Mouse (Mus musculus) T-cell, adult 2 months (primary cell): ENCODE results near the gene Myh6.

ENCODE experiments used
- DNase-seq: peaks from one replicate; pipeline ENCODE4 v3.0.0; 2022; ENCODE audit warnings: low spot score

The Myh6 gene

DNA sequence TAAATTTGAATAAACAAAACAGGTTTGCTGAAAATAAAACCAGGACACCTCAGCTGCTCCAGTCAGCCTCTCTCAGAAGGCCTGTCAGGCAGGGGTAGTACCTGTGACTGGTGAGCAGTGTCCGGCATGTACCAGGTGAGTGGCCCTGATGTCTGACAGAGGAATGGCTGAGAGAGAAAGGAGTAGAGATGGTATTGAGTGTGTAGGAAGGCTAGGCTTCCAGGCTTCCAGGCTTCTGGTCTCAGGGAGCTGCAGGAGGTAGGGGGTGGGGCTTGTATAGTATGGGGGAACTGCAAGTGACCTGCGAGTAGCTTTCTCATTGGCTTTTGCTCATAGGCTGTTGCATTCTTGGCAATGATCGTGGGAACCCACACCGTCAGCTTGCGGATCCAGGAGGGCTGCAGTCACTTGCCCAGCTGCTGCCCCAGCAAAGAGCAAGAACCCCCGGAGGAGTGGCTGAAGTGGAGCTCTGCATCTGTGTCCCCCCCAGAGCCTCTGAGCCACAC is 34.0 kb downstream of the Myh6 start, which contains the start of gene Il25:
TSS of gene Il25 (plus strand) at position 51 of the 506 bp plus-strand sequence.
- DNase-seq, result no peak

DNA sequence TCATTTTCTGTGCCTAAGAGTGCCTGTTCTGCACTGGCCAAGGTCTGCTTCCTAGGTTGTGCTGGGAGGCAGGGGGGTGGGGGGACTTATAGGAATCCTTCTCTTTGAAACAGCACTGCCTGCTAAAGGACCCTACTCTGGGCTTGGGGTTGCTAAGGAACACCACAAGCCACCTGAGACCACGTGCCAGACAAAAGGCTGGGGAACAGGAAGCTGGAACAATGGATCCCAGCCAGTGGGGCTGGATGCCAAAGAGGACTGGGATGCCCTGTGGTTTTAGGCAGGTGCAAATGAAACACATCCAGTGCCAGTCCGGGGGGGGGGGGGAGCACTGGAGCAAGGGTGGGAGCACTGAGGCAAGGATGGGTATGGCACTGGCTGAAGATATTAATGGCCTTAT is 36.3 kb downstream of the Myh6 start:
- DNase-seq, result no peak

DNA sequence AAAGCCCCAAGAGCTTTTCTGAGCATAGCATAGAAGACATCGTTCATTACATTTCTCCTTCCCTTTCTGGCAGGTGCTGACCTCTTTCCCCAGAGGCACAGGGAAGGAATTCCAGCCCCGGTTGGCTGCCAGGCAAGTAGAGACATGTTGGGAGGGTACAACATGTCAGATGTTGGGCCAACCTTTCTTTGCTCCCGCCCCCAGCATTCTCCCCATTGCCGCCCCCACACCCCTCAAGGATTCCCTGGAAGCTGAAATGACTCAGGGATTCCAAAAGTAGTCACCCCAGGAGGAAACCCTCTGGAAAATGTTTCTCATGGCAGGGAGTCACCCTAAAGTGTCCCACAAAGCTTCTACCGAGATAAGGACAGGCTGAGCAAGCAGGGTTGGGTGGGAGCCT is 36.9 kb downstream of the Myh6 start:
- DNase-seq, result no peak

DNA sequence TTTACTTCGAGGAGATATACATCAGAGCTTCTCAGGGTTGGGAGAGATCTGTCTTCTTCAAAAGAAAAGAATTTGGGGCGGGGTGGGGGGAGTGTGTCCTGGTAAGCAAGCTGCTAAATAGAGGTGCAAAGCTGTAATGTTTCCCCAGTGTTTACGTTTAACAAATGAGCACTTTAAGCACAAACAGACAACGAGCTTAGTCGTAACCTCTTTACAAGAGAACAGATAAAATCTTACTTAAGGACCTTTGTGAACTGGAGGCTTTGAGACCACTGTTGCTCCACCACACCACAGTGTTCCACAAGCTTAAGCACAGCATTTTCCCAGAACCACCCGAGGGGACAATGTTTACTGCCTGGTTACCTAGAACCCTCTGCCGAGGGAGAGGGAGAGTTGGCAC is 39.4 kb downstream of the Myh6 start:
- DNase-seq, result no peak

DNA sequence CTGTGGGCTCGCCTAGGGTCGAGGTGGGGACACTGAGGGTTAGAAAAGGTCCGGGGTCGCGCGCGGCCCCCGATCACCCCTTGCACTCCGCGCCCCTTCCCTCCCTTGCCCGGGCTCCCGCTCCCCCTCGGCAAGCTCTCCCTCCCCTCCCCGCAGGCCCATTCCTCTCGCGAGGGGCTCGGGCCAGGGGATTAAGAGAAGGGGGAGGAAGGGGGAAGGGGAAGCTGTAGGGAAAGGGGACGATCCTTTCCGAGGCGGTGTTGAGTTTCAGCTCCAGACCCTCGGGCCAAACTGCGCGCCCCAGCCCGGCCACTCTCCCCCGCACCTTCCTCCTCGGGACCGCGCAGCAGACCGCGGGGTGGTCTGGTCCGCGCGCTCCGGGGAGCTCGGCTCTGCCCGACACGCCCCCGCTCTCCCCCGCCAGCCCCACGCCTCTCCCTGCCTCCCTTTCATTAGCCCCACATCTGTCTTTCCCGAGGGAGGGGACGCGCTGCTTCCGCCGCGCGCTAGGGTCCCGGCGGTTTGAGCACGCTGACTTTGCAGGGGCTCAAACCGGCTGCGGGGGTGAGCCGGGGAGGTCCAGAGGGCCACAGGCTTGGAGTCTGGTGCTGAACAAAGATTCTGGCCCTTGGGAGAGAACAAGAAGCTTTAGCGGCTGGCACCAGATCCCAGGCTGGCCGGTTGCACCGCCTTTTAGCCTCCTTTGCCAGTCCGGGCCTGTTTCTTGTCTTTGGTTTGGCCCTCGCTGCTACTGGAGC is 40.1 kb downstream of the Myh6 start:
- no peak for DNase-seq

DNA sequence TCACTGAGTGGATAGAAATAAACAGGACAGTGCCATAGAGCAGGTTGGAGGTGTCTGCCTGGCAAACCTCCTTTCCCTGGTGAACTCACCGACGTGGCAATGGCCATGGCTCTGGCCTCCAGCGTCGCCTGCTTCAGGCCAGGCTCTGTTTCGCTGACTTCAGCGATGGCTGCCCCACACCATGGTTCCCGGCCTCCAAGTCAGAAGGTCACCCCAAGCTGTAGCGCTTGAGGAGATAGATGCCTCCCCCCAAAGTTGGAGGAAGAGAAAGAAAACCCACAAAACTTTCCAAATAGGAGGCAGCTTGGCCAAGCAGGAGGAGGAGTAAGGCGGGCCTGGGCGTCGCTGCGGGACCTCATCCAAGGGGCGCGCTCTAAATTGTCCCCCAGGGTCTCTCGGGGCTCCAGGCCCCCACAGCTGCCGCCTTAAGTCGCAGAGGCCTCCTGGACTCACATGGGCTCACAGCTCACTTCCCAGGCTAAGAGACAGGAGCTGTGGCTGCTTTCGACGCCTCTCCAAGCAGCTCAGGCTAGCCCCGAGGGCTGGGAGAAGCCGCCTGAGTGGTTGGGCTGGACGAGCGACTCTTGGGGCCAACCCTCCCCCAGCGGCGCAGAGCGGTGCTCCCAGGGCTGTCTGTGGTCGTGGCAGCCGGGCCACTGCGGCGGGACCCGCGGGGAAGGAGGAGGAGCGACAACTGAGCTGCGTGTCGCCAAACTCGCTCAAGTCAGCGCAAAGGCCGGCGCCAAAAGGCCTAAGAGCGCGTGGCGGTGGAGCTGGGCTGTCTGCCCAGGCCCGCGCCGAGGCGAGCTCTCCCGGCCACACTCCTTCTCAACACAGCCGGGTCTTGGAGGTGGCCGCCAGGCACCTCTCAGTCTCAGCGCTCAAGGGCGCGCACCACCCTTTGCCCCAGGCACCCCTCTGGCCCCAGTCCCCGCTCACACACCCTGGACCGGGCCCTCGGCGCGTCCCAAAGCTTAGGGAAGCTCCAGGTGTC is 41.1 kb downstream of the Myh6 start, which contains the start of gene Efs:
TSS of gene Efs (minus strand) at position 778 of the 994 bp plus-strand sequence.
- DNase-seq, result no peak

DNA sequence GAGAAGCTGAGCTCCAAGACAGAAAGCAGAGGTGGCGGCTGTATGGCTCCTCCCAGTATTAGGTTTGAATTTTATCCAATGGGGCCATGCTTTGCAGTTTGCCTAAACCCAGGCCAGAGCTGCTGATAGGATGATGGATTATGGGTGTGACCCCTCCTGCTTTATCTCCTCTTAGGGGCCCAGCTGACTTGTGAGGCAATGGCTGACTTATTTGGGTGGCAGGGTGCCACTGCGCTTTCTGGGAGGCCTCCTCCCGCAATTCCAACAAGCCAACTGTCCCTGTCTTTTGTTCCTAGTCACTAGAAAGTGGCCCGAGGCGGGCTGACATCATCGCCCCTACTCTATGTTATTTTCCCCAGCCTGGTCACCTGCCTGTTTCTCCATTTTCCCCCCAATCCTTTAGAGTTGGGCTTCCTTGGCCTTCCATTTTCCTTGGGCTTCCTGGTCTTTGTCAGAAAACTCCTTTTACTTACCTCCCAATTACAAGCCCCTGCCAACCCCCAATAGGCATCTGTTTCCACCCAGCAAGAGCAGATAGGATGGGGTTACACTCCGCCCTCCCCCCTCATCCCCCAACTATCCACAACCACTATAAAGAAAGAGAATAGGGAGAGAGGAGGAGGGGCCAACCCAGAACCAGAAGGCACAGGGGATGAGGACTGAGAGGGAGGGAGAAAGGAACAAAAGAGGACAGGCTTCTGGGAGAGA is 41.9 kb downstream of the Myh6 start:
- no peak for DNase-seq

DNA sequence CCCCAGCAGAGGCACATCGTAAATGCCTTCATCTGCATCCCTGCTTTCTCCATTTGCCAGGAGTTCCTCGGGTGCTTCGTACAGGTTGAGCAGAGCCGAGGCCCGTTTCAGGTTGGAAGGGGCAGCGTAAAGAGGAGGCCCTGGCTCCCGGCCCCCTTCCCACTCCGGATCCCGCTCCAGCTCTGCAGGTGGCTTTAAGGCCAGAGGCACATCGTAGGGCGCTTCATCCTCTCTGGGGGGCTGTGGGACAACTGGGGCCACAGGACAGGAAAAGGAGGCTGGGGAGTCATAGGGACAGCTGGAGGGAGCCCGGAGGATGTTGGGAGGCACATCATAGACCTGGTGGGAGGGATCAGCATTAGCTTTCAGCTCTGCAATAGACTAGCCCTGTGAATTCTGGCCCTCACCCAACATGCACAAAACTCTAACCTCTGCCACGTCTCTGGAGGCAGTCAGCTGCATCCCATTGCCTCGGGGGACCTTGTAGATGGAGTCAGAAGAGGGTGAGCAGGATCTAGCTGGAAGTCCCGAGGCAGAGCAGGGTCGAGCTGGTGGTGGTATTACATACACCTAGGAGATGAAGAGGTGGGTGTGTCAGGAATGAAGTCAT is 46.5 kb downstream of the Myh6 start:
- no peak for DNase-seq

DNA sequence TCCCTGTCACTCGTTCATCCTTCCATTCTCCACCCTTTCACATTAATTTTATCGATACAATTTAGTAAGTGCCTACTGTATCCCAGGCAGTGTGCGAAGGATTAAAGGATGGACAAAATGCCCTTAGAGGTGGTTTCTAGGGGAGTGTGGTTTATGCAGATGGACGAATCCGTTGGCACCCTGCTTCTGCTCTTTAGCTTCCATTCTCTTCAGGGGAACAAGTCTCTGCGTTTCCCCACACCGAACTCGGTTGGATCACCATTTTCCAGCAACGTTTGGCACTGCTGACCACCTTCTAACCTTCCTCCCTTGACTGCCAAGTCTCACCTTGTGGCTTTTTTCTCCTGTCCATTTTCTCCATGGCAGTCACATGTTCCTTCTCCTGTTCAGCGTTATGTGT is 53.4 kb downstream of the Myh6 start:
- no peak for DNase-seq

DNA sequence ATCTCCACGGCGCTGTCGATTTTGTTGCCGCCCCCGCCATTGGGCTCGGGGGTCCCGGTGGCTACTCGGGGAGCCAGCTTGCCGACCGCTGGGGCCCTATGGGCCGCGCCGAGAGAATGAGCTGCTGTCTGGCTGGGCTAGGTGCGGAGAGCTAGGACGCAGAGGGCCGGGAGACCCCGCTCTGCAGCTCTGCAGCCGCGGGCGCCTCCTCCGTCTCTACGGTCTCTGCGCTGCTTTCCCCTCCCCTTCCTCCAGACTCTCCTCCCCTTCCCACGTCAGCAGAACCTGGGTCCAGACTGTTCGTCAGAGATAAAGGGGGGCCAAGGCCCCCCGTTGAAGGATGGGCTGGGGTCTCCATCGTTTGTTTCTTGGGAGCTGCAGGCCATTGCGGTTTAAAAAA is 53.8 kb downstream of the Myh6 start, which contains the start of gene Slc22a17:
TSS of gene Slc22a17 (minus strand) at position 247 of the 400 bp plus-strand sequence.
- peak; percentile 40 for DNase-seq

DNA sequence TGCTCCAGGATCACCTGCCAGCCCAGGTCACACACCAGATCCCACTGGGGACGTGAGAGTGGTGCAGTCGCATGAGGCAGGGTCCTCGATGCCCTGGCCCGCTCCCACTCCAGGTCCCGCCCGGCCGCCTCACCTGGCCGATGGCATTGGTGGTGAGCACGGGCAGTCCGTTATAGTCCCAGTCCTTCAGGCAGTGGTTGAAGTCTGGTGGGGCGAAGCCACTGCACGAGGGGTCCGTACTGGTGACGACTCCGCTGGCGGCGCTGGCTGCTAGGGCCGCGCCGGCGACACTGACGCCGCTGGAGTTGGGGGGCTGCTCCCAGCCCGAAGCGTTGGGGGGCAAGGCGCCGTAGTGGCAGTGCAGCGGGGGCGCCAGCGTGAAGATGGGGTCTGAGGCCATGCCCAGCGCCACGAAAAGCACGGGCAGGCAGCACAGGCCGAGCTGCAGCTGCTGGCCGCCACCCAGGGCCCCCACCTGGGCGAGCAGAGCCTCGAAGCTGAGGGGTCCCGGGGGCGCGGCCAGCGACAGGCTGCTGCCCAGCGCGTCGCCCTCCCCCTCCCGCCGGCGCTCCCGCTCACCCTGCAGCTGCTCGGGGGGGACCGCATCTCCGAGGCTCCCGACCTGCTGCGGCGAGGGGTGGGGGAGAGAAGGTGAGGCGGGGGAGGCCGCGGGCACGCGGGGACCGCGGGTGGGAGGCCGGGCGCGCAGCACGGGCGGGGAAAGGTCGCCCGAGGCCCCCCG is 54.4 kb downstream of the Myh6 start:
- no peak for DNase-seq

DNA sequence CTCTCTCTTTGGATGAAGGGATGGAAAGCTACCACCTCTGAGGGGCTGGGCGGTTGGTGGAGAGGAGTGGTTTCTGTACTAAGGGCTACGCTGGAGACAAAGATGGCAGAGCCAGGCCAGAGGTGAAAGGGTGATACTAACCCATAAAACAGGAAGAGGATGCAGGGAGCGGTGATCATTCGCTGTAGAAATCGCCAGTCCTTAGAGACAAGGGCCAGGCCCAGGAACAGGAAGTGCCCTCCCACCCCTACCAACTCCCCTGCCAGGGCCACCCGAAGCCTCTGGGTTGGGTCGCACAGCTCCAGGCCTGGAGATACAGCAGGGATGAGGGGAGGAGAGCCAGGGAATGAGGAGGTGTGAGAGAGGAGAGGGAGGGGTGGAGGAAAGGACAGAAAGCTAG is 58.0 kb downstream of the Myh6 start:
- no peak for DNase-seq

DNA sequence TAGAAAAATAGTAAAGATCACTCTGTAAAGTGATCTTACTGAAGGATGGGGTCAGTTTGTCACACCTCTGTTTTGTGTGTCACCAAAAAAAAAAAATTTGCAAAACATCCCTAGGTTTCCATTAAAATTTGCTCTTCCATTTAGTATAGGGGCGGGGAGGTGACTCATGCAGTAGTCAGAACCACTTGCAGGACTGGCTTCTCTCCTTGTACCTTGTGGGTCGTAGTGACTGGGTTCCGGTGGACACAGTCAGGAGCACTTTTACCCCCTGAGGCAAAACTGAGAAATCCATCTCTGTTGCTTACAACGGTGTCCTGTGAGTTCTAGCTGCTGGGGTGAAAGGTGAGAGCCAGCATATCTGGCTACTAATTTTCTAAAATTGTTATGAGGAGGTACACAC is 63.1 kb downstream of the Myh6 start:
- DNase-seq, result no peak

DNA sequence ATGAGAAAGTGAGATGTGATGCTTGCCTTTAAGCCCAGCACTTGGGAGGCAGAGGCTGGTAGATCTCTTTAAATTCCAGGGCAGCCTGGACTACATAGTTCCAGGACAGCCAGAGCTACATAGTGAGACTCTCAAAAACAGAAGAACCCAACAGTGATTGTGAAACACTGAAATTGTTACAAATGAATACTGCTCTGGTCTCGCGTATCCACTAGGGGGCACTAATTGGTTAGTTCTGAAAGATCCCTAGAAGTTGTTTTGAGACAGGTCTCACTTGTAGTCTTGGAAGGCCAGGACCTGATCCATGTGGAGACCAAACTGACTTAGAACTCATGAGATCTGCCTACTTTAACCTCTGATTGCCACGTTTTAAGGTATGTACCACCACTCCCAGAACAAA is 66.3 kb downstream of the Myh6 start:
- DNase-seq, result peak; percentile 51

DNA sequence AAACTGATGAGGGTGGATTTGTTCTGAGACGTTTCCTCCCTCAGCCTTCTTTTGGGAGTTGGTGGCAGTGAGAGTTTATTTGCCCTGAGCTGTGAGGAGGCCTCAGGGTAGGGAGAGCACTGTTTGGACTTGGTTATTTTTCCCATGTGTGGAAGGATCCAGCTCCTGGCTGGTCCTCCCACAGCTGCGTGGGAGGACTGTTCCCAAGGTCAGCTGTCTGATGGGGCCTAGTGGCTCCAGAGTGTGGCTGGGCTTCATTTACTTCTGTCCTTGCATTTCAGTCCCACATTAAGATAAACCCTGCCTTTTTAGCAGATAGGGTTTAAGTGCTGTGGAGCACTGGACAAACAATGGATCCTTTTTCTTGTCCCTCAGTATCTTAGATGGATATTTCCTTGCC is 69.3 kb downstream of the Myh6 start:
- DNase-seq, result no peak

DNA sequence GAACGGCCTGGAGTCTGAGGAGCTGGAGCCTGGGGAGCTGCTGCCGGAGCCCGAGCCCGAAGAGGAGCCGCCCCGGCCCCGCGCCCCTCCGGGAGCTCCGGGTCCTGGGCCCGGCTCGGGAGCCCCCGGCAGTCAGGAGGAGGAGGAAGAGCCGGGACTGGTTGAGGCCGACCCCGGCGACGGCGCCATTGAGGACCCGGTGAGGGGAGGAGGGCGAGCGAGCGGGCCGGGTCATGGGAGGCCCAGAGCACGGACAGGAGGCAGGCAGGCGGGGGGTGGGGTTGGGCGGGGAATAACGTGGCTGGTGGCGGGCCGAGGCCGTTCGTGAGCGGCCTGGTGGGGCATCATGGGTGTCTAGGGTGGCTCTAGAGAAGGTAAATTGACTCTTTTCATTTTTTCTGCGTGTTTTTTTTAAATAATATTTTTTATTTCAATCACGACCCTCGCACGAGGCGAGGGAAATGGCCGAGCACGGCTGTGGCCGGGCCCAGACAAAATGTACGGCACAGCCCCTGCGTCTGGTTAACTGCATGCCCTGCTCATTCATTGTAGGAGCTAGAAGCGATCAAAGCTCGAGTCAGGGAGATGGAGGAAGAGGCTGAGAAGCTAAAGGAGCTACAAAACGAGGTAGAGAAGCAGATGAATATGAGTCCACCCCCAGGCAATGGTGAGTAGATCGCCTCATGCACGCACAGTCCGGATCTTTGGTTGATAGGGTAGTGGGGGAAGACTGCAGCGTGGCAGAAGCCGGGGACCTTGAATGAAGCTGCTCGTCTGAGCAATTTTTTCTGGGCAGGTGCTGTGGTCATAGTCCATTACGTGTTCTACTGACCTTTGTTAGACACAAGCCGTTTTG is 72.2 kb downstream of the Myh6 start:
- no peak for DNase-seq

DNA sequence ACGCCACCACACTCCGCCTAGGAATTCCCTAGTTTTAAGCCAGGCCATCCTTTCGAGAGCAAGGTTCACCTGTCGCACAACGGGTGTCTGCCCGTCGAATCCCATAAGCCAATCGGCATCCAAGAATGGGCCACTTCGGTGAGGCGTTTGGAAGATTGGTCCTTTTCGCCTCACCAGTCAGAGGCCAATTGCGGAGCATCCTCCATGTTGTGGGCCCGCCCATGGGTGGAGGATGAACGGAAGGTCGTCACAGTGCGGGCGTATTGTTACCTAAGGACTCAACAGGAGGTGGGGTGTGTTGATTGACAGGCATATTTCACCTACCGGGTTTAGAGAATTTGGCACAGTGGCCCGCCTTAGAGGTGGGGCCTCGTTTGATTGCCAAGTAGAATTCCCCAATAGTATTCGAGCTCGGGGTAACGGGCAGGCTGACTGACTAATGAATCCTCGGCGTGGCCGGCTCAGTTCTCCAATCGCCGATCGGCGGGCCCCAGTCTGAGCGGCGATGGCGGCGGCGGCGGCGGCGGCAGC is 73.0 kb downstream of the Myh6 start:
- peak; percentile 99 for DNase-seq

DNA sequence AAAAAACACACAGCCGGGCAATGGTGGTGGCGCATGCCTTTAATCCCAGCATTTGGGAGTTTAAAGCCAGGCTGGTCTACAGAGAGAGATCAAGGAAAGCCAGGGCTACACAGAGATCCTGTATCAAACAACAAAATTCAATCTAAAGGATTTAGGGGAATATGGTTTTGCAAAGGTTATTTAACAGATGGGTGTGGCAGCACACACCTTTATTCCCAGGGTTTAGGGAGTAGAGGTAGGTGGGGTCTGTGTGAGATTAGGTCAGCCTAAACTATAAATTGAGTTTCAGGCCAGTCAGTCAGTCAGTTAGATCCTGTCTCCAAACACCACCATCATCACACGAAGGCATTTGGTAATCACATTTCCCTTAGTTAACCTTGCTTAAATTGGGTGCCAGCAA is 74.5 kb downstream of the Myh6 start, which contains the start of gene Pabpn1:
TSS of gene Pabpn1 (plus strand) at position 301 of the 400 bp plus-strand sequence.
- no peak for DNase-seq
